Mouse (Mus musculus): ENCODE measurements around the gene Zfp605.
A peak's percentile ranks its signal among the peaks of the same experiment; 100 is the strongest.

GRCm38 (mm10) chr5:110143007-110143406 lies 33.1 kb downstream of the Zfp605 start:
- TF ChIP-seq EP300 (IDR thresholded peaks at IDR 0.05; ENCODE audit: insufficient read depth, low read depth, low read length) (no peak), CTCF (IDR thresholded peaks at IDR 0.05) (peak; percentile 64), POLR2A (IDR thresholded peaks at IDR 0.05; ENCODE audit: insufficient read depth, low read depth, low read length) (no peak)

Measured in heart, adult 2 months (tissue).